Mouse (Mus musculus): ENCODE results near the gene 1500011B03Rik. TPM values are rescaled to one million over a fixed set of nuclear protein-coding genes. Genes with fewer than 3 reads are reported as not detected.

The 1500011B03Rik gene
- polyA plus RNA-seq, 1 experiment from 2014 or later: 308 TPM

DNA sequence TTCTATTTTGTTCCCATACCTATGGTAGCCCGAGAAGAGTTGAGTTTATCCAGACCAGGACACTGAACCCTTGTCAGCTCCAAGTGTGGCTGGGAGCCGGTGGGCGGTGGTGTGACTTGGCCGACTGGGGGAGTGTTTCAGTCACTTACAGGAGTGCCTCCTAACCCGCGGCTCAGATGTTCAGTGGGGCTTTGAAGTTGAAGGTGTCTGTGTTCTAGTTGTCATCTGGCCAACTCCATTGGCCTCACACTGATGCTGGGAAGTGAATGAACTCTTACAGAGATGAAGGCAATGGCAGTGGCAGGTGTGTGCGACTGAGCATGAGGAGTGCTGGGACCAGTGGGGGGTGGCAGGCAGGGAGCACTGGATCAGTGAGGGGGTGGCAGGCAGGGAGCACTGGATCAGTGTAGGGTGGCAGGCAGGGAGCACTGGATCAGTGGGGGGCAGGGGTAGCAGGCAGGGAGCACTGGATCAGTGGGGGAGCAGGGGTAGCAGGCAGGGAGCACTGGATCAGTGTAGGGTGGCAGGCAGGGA is 43.2 kb downstream of the 1500011B03Rik start:
- Histone ChIP-seq H3K36me3 (replicated peaks; ENCODE audit: control insufficient read depth, insufficient read depth) (no peaks in the 10 kb centered on the region), H3K4me2 (replicated peaks) (no peak overlapping the region), H3K4me1 (replicated peaks; ENCODE audit: control insufficient read depth, insufficient read depth, low read length) (peaks cover 28% of the 10 kb centered on the region), H3K9ac (no peak overlapping the region; the same call in 1 of the 2 replicates), H3K4me3 (replicated peaks; ENCODE audit: low read length) (no peak overlapping the region), H3K27ac (no peak overlapping the region), H3K27me3 (ENCODE audit: control insufficient read depth, insufficient read depth, low read length) (no peaks in the 10 kb centered on the region), H3K9me3 (ENCODE audit: control insufficient read depth, low read length) (no peaks in the 10 kb centered on the region)
- 86% methylated on average over 7 of the region's 7 CpGs for WGBS
- no peak for ATAC-seq (ENCODE audit: low FRiP score)
- no peak for DNase-seq (ENCODE audit: low spot score)

DNA sequence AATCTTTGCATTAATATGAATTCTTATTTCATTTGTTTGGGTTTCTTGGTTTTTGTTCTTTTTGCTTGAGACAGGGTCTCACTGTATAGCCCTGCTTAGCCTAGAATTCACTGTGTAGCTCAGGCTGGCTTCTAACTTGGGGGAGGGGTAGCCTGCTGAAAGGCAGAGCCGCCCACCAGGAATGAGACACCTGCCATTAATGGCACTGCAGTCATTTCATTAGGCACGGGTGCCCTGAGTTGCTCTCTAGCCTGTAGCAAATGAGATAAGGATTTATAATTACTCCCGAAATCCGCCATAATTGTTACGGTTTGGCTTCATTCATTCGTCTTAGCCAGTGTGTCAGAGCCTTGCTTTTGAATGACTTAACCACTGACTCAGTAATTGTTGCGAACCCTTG is 47.1 kb downstream of the 1500011B03Rik start:
- Histone ChIP-seq H3K4me2 (replicated peaks) (peak overlapping the region; percentile 84), H3K4me1 (replicated peaks; ENCODE audit: control insufficient read depth, insufficient read depth, low read length) (peaks cover 40% of the 10 kb centered on the region)
- no peak for ATAC-seq (ENCODE audit: low FRiP score)

DNA sequence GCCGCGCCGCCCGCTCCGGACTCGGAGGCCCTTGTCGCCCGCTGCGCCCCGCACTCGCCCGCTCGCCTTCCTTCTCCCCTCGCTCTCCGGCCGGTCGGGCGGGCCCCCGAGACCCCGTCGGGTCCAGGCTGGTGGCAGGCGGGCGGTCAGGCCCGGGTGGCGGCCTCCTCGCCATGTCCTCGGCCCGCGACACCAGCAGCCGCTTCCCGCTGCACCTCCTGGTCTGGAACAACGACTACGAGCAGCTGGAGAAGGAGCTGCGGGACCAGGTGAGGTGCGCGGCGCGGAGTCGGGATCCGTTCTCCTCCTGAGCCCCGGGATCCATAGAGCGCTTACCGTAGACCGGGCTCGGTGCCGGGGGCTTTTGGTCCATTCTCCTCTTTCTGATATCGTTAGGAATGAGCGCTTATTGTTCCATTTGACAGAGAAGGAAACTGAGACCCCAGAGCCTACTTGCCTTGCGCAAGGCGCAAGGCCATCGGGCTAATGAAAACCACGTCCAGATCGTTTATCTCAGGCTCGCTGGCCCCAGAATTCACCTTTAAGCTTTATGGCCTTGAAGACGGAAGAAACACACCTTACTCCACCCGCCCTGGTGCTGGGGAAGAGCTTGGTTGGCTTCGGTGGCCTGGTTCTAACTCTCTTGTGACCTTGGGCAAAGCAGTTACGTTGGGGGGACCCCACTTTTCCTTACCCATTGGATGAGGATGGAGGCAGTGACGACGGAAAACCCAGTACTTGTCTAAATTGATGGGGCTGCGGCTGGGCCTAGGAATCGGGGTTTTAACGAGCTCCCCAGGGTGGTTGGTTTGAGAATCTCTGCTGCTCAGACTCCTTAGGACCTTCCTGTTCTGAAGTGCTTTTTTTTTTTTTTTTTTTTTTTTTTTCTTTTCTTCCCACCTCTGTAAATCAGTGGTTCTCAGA is 48.0 kb downstream of the 1500011B03Rik start, which contains the start of gene Git2:
TSS of gene Git2 (minus strand) at position 462 of the 924 bp plus-strand sequence.
- Histone ChIP-seq H3K36me3 (replicated peaks; ENCODE audit: control insufficient read depth, insufficient read depth) (no peaks in the 10 kb centered on the region), H3K9me3 (ENCODE audit: control insufficient read depth, low read length) (no peaks in the 10 kb centered on the region), H3K27ac (peak within 1 kb of the TSS; percentile 95), H3K4me1 (replicated peaks; ENCODE audit: control insufficient read depth, insufficient read depth, low read length) (peaks cover 40% of the 10 kb centered on the region), H3K4me3 (replicated peaks; ENCODE audit: low read length) (peak within 1 kb of the TSS; percentile 92), H3K9ac (peak within 1 kb of the TSS; percentile 96), H3K4me2 (replicated peaks) (peak within 1 kb of the TSS; percentile 84), H3K27me3 (ENCODE audit: control insufficient read depth, insufficient read depth, low read length) (no peaks in the 10 kb centered on the region)
- WGBS: under 1% methylated on average over 48 of the region's 63 CpGs
- ATAC-seq (ENCODE audit: low FRiP score): no peak
- DNase-seq (ENCODE audit: low spot score): peak; percentile 57

More for the DNA sequence above, 47.1 kb downstream of the 1500011B03Rik start:
- Histone ChIP-seq H3K9me3 (ENCODE audit: control insufficient read depth, low read length) (no peaks in the 10 kb centered on the region), H3K4me3 (replicated peaks; ENCODE audit: low read length) (peak overlapping the region; percentile 92), H3K27me3 (ENCODE audit: control insufficient read depth, insufficient read depth, low read length) (no peaks in the 10 kb centered on the region), H3K36me3 (replicated peaks; ENCODE audit: control insufficient read depth, insufficient read depth) (no peaks in the 10 kb centered on the region), H3K27ac (no peak overlapping the region), H3K9ac (peak overlapping the region; percentile 96)
- 44% methylated on average over 7 of the region's 7 CpGs for WGBS
- DNase-seq (ENCODE audit: low spot score): no peak

DNA sequence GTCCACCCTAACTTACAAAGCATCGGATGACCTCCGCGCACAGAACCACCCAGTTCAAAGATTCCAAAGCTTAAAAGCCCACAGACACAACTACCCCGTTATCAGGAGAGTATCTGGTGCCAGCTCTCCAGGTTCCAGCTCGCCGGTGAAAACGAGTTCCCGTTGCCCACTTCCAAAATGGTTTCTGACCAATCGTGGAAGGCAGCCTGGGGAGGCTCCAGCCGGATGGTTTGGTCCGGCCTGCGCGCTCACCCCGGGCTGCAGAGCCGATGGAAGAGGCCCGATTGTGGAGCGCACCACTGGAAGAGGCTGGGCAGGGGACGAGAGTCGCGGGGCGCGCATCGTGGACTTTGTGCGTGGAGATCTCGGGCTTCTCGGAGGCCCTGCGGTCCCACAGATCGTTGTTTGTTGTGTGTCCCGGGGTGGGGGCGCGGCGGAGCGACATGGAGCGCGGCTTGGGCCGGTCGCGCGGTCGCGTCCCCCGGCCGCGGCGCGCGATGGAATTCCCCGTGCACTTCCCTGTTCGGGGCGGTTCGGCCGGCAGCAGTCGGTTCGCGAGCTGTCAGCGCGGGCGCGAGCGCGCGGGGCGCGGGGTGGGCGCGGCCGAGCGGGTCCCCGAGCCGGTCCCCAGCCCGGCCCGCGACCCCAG is 48.7 kb downstream of the 1500011B03Rik start, which contains the start of gene Ankrd13a:
TSS of gene Ankrd13a (plus strand) at position 275 of the 649 bp plus-strand sequence.
- H3K9me3 ChIP-seq (ENCODE audit: control insufficient read depth, low read length): no peaks in the 10 kb centered on the region
- no peaks in the 10 kb centered on the region for H3K27me3 ChIP-seq (ENCODE audit: control insufficient read depth, insufficient read depth, low read length)
- H3K36me3 ChIP-seq (replicated peaks; ENCODE audit: control insufficient read depth, insufficient read depth): no peaks in the 10 kb centered on the region
- peaks cover 40% of the 10 kb centered on the region for H3K4me1 ChIP-seq (replicated peaks; ENCODE audit: control insufficient read depth, insufficient read depth, low read length)
- ATAC-seq (ENCODE audit: low FRiP score): peak; percentile 88
- peak within 1 kb of the TSS; percentile 92 for H3K4me3 ChIP-seq (replicated peaks; ENCODE audit: low read length)
- peak within 1 kb of the TSS; percentile 84 for H3K4me2 ChIP-seq (replicated peaks)
- WGBS: 0% methylated on average over 48 of the region's 73 CpGs
- peak; percentile 90 for DNase-seq (ENCODE audit: low spot score)
- H3K9ac ChIP-seq: peak within 1 kb of the TSS; percentile 96
- H3K27ac ChIP-seq: peak within 1 kb of the TSS; percentile 95

DNA sequence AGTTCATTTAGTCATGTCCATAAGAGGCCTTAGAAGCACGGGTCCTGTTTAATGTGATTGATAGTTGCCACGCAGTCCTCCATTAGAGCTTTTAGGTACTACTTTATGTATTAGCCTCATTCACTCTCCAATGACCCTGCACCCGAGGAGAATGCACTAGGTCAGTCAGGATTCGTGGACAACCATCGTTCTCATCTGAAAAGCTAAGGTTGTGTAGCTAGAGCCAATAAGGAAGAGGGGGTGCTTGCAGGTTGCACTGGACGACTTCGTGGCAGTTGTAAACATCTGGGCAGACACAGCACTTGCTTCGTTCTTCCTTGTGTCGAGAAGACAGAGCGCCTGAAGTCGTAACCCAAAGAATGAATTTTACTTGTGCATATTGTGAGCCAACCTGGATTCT is 49.5 kb downstream of the 1500011B03Rik start:
- Histone ChIP-seq H3K9ac (peak overlapping the region; percentile 96), H3K4me2 (replicated peaks) (peak overlapping the region; percentile 84), H3K27ac (peak overlapping the region; percentile 95), H3K27me3 (ENCODE audit: control insufficient read depth, insufficient read depth, low read length) (no peaks in the 10 kb centered on the region), H3K4me1 (replicated peaks; ENCODE audit: control insufficient read depth, insufficient read depth, low read length) (peaks cover 39% of the 10 kb centered on the region), H3K9me3 (ENCODE audit: control insufficient read depth, low read length) (no peaks in the 10 kb centered on the region), H3K36me3 (replicated peaks; ENCODE audit: control insufficient read depth, insufficient read depth) (no peaks in the 10 kb centered on the region), H3K4me3 (replicated peaks; ENCODE audit: low read length) (peak overlapping the region; percentile 92)
- DNase-seq (ENCODE audit: low spot score) (no peak), ATAC-seq (ENCODE audit: low FRiP score) (peak; percentile 12; the same call in 1 of the 2 replicates)
- under 1% methylated on average over 11 of the region's 11 CpGs for WGBS

DNA sequence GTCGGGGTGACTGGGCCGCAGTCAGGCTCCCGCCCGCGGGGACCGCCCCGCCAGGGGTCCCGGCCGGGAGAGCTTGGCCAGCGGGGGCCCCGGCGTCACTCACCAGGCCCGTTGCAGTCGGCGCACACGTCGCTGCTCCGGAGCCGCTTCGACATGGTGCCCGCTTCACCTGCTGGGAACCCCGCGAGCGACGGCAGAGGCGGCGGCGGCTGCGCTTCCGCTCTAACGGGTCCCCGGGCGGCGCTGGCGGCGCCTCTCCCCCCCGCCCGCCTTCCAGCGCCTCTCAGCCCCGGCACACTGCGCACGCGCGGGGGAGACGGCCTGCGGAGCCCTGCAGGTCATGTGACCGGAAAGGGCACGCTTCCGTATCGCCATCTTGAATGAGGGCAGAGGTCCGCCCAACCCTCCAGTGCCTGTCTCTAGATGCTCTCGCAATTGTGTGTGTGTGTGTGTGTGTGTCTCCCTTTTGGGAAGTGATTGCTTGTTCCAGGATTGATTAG is 50.0 kb downstream of the 1500011B03Rik start:
- Histone ChIP-seq H3K4me3 (replicated peaks; ENCODE audit: low read length) (peak overlapping the region; percentile 92), H3K4me2 (replicated peaks) (peak overlapping the region; percentile 84), H3K4me1 (replicated peaks; ENCODE audit: control insufficient read depth, insufficient read depth, low read length) (peaks cover 35% of the 10 kb centered on the region), H3K9me3 (ENCODE audit: control insufficient read depth, low read length) (no peaks in the 10 kb centered on the region), H3K9ac (peak overlapping the region; percentile 96), H3K36me3 (replicated peaks; ENCODE audit: control insufficient read depth, insufficient read depth) (no peaks in the 10 kb centered on the region), H3K27ac (peak overlapping the region; percentile 95), H3K27me3 (ENCODE audit: control insufficient read depth, insufficient read depth, low read length) (no peaks in the 10 kb centered on the region)
- 0% methylated on average over 40 of the region's 52 CpGs for WGBS
- DNase-seq (ENCODE audit: low spot score) (peak; percentile 97), ATAC-seq (ENCODE audit: low FRiP score) (peak; percentile 82)

DNA sequence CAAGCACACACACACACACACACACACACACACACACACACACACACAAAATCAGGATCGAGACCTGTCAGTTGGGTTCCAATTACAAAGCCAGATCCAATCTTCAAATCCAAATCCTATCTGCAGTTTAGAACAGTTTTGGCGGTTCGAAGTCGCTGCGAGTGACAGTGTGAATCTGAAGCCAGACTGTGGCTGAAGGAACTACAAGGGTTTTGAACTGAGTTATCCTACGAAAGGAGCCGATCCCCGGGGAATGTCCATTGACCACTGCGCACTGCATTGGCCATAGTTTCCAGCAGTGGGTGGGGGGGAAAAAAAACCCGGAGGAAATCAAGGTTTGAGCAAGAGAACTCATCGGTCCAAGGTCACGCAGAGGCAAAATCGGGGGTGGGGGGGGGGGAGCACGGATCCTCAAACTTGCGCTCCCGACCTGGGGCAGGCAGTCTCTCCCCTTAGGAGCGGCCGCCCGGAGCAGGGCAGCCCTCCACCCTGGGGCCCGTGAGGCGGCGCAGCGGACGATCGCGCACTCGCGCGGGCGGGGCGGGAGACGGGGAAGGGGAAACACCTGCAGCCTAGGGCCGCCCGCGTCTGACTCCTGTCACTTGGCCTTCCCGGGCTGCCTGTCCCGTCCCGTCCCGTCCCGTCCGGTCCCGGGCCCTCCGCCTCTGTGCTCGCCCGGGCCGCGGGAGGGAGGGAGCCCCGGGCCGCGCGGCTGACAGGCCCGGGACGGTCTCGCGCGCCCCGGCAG is 50.6 kb downstream of the 1500011B03Rik start:
- 1% methylated on average over 45 of the region's 57 CpGs for WGBS
- ATAC-seq (ENCODE audit: low FRiP score) (peak; percentile 35), DNase-seq (ENCODE audit: low spot score) (no peak)
- Histone ChIP-seq H3K27me3 (ENCODE audit: control insufficient read depth, insufficient read depth, low read length) (no peaks in the 10 kb centered on the region), H3K36me3 (replicated peaks; ENCODE audit: control insufficient read depth, insufficient read depth) (no peaks in the 10 kb centered on the region), H3K4me2 (replicated peaks) (peak overlapping the region; percentile 84), H3K9ac (peak overlapping the region; percentile 96), H3K27ac (peak overlapping the region; percentile 95), H3K9me3 (ENCODE audit: control insufficient read depth, low read length) (no peaks in the 10 kb centered on the region), H3K4me3 (replicated peaks; ENCODE audit: low read length) (peak overlapping the region; percentile 92), H3K4me1 (replicated peaks; ENCODE audit: control insufficient read depth, insufficient read depth, low read length) (peaks cover 30% of the 10 kb centered on the region)

DNA sequence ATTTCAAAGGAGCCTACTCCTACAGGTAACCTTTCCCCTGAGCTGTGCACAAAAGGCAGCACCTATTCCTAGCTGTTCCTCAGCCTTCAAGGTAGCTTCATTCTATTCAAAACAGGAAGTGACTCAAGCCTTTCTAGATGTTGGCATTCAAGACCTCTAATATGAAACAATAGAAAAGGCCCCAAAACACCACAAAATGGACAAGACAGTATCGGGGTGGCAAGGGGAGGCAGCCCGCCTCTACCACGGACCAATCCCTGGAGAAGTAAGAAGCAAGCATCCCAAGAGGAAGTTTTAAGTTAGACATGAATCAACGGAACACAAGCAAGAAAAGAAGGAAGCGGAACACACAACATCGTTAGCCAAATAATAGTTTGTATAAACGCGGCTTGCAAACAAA is 51.5 kb downstream of the 1500011B03Rik start:
- peak overlapping the region; percentile 92 for H3K4me3 ChIP-seq (replicated peaks; ENCODE audit: low read length)
- peak overlapping the region; percentile 84 for H3K4me2 ChIP-seq (replicated peaks)
- peaks cover 25% of the 10 kb centered on the region for H3K4me1 ChIP-seq (replicated peaks; ENCODE audit: control insufficient read depth, insufficient read depth, low read length)
- 76% methylated on average over 8 of the region's 8 CpGs for WGBS
- no peaks in the 10 kb centered on the region for H3K36me3 ChIP-seq (replicated peaks; ENCODE audit: control insufficient read depth, insufficient read depth)
- peak overlapping the region; percentile 96; the same call in 1 of the 2 replicates for H3K9ac ChIP-seq
- no peaks in the 10 kb centered on the region for H3K9me3 ChIP-seq (ENCODE audit: control insufficient read depth, low read length)
- ATAC-seq (ENCODE audit: low FRiP score) (no peak), DNase-seq (ENCODE audit: low spot score) (no peak)
- H3K27me3 ChIP-seq (ENCODE audit: control insufficient read depth, insufficient read depth, low read length): no peaks in the 10 kb centered on the region
- no peak overlapping the region for H3K27ac ChIP-seq
